Mouse (Mus musculus) MEL (cell line): Measurements from ENCODE around the gene Gm11565.
"Not testable (repeated sequence)": the region's sequence is repeated elsewhere in the genome, so short reads cannot be mapped to it uniquely, and the experiment has no call there.

ENCODE experiments used
- CTCF ChIP-seq, 3 experiments: IDR thresholded peaks in 2 of 3; conservative IDR thresholded peaks in 1 of 3; 2 replicates each; pipeline ENCODE4 v1.5.1; 2011 to 2012; ENCODE audit warnings: low read length in 3 of 3, low read depth in 2 of 3, mild to moderate bottlenecking in 2 of 3, improper control_type of control experiment in 1 of 3, inconsistent platforms in 1 of 3, mixed read lengths in 1 of 3, moderate library complexity in 1 of 3; ENCODE audit not compliant: control insufficient read depth in 1 of 3, insufficient read depth in 1 of 3, poor library complexity in 1 of 3, severe bottlenecking in 1 of 3
- MAFK ChIP-seq: IDR thresholded peaks from 2 replicates; pipeline ENCODE4 v1.6.1; 2011; ENCODE audit warnings: low read depth, mild to moderate bottlenecking, low read length, improper control_type of control experiment, borderline replicate concordance
- POLR2A ChIP-seq, 2 experiments: IDR thresholded peaks; 2 replicates each; pipeline ENCODE4 v1.6.1; 2011 to 2012; ENCODE audit warnings: low read length in 2 of 2, mild to moderate bottlenecking in 2 of 2, control low read depth in 1 of 2, improper control_type of control experiment in 1 of 2, low read depth in 1 of 2, moderate library complexity in 1 of 2; ENCODE audit not compliant: control insufficient read depth in 1 of 2, insufficient read depth in 1 of 2, poor library complexity in 1 of 2
- POLR2AphosphoS2 ChIP-seq: IDR thresholded peaks from 2 replicates; pipeline ENCODE4 v1.6.1; 2011; ENCODE audit warnings: low read length, improper control_type of control experiment
- POLR2AphosphoS5 ChIP-seq: IDR thresholded peaks from 2 replicates; pipeline ENCODE4 v1.6.1; 2012; ENCODE audit warnings: low read depth, borderline replicate concordance, mild to moderate bottlenecking, inconsistent platforms, low read length, moderate library complexity, mixed read lengths
- RAD21 ChIP-seq: IDR thresholded peaks from 2 replicates; pipeline ENCODE4 v1.6.1; 2011; ENCODE audit warnings: mild to moderate bottlenecking, low read depth, low read length, improper control_type of control experiment
- RCOR1 ChIP-seq: IDR thresholded peaks from 2 replicates; pipeline ENCODE4 v1.6.1; 2012; ENCODE audit warnings: low read depth, mild to moderate bottlenecking, inconsistent platforms, low read length, improper control_type of control experiment
- SIN3A ChIP-seq: IDR thresholded peaks from 2 replicates; pipeline ENCODE4 v1.6.1; 2012; ENCODE audit warnings: low read length, improper control_type of control experiment, inconsistent platforms

GRCm38 (mm10) chr11:99878887-99879286, 35.7 kb upstream of the Gm11565 start, which contains the start of gene Gm11567:
- TF ChIP-seq RCOR1; CTCF (IDR thresholded peaks at IDR 0.05 in 2 of 3, conservative IDR thresholded peaks at IDR 0.05 in 1 of 3; ENCODE audit: control insufficient read depth in 1 of 3, insufficient read depth in 1 of 3, low read depth in 2 of 3, low read length in 3 of 3, poor library complexity in 1 of 3, severe bottlenecking in 1 of 3); RAD21; MAFK; POLR2A (IDR thresholded peaks at IDR 0.05; ENCODE audit: control insufficient read depth in 1 of 2, insufficient read depth in 1 of 2, low read depth in 1 of 2, low read length in 2 of 2, poor library complexity in 1 of 2); POLR2AphosphoS2; POLR2AphosphoS5; SIN3A: not testable (repeated sequence)
